Mouse (Mus musculus) liver, embryonic 14.5 days (tissue): Measurements from ENCODE around the gene Csnk1g1. TPM values are rescaled to one million over a fixed set of nuclear protein-coding genes. Genes with fewer than 3 reads are reported as not detected.

Experiments used
- ATAC-seq: fragments of 200-750 bp; cut with Nextera tagmentation; 2 replicates; pipeline ENCODE4 v1.8.0; 2017; ENCODE audit warnings: moderate number of reproducible peaks, mild to moderate bottlenecking, moderate library complexity; ENCODE audit not compliant: insufficient read depth
- DNase-seq, 3 experiments: peaks; one replicate each; pipeline ENCODE4 v3.0.0-alpha.2; 2012 to 2013; ENCODE audit warnings: low read depth in 3 of 3, low spot score in 3 of 3
- H3K27ac ChIP-seq: fragments of 300-500 bp; sonication (generic); 2 replicates; pipeline ENCODE4 v1.5.1; 2014; ENCODE audit warnings: moderate library complexity, mild to moderate bottlenecking, control low read depth, inconsistent platforms
- H3K27me3 ChIP-seq: fragments of 300-500 bp; sonication (generic); 2 replicates; pipeline ENCODE4 v1.6.1; 2014; ENCODE audit warnings: mild to moderate bottlenecking, low read length, moderate library complexity; ENCODE audit not compliant: control insufficient read depth, insufficient read depth
- H3K36me3 ChIP-seq: fragments of 300-500 bp; sonication (generic); replicated peaks from 2 replicates; pipeline ENCODE4 v1.6.1; 2014; ENCODE audit warnings: low read depth; ENCODE audit not compliant: control insufficient read depth, insufficient read depth
- H3K4me1 ChIP-seq, 2 experiments: fragments of 200-500 bp in 1 of 2; fragments of 300-500 bp in 1 of 2; sonication (generic) in 1 of 2; replicated peaks; 2 replicates each; pipeline ENCODE4 v1.6.1; 2012 to 2014; ENCODE audit warnings: antibody characterized with exemption in 1 of 2, inconsistent platforms in 1 of 2, low read length in 1 of 2; ENCODE audit not compliant: control insufficient read depth in 2 of 2, insufficient read depth in 2 of 2
- H3K4me2 ChIP-seq: fragments of 300-500 bp; sonication (generic); 2 replicates; pipeline ENCODE4 v1.6.1; 2014; ENCODE audit warnings: low read depth, mild to moderate bottlenecking, control low read depth, moderate library complexity
- H3K4me3 ChIP-seq, 2 experiments: fragments of 200-500 bp in 1 of 2; fragments of 300-500 bp in 1 of 2; sonication (generic) in 1 of 2; 2 replicates each; pipeline ENCODE4 v1.5.1; 2012 to 2014; ENCODE audit warnings: low read depth in 2 of 2, low read length in 2 of 2, mild to moderate bottlenecking in 2 of 2, control low read depth in 1 of 2, inconsistent platforms in 1 of 2, moderate library complexity in 1 of 2; ENCODE audit not compliant: insufficient read depth in 1 of 2
- H3K9ac ChIP-seq: fragments of 300-500 bp; sonication (generic); replicated peaks from 2 replicates; pipeline ENCODE4 v1.6.1; 2014; ENCODE audit warnings: mild to moderate bottlenecking, control low read depth, moderate library complexity
- H3K9me3 ChIP-seq: fragments of 300-500 bp; sonication (generic); 2 replicates; pipeline ENCODE4 v1.6.1; 2016; ENCODE audit warnings: low read length, mixed read lengths; ENCODE audit not compliant: control insufficient read depth
- CTCF ChIP-seq: IDR thresholded peaks from 2 replicates; pipeline ENCODE4 v1.5.1; 2016; ENCODE audit warnings: antibody characterized with exemption, low read depth, control low read depth
- EP300 ChIP-seq: IDR thresholded peaks from 2 replicates; pipeline ENCODE4 v1.6.1; 2016; ENCODE audit warnings: antibody characterized with exemption, low read depth
- WGBS: fragments of 180-500 bp; shearing (Covaris S2); extraction: QIAGEN DNeasy Blood & Tissue Kit; methylation state at CpG from one replicate; pipeline ENCODE4 v1.1.7; 2014; ENCODE audit not compliant: insufficient replicate concordance; 5-methylcytosine and 5-hydroxymethylcytosine counted together
- polyA plus RNA-seq, 2 experiments: library from polyadenylated mRNA; depleted of rRNA in 1 of 2; stranded (reverse) in 1 of 2; unstranded in 1 of 2; fragments of >200 nt; fragmentation: Nextera tagmentation in 1 of 2; extraction: Ambion mirVana in 1 of 2; gene quantifications; 2 replicates each; pipeline versions ENCODE4 v1.2.1 to v1.2.3; 2012 to 2014

The Csnk1g1 gene
- polyA plus RNA-seq, 2 experiments: 2.5 to 3.5 TPM

DNA sequence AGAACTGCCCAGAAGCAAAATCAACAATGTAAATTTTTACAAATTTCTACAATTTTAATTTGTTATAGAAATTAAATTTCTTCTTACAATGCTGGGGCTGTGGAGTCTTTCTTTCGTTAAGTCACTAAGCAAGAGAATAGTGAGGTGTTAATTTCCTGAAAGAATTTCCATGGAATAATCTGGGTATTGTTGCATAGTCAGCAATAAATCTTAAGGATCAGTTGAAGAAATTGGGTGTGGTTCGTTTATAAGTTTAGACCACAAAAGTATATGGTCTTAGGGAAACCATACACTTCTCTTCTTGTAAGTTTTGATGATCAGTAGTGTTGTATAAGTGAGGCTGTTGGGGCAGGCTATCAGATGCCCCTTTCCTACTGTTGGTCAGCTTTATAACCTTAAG is 28.8 kb downstream of the Csnk1g1 start:
- H3K4me2 ChIP-seq: no peak overlapping the region
- 61% methylated on average over 2 of the region's 2 CpGs for WGBS

DNA sequence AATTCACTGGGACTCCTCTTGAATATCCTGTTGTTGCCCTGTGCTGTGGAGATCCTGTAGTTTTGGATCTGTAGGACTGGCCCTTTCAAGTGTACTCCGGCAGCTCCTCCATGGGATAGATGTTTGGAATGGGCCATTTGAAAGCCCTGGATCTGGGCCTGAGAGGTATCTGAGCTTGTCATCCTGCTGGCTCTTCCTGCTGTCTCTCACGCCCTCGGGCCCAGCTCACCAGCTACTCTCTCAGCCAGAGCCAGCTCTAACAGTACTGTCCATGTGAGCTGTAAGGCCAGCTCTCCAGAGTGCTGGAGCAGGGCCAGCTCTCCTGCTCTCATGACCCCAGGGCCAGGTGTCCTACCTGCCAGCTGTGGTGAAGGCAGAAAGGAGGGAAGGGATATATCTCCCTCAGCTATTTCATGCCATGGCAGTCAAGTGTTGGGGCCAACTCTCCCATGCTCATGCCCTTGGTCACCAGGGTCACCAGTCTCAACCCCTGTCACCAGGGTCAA is 42.4 kb downstream of the Csnk1g1 start:
- ATAC-seq: no peak

More for the DNA sequence above, 28.8 kb downstream of the Csnk1g1 start:
- Histone ChIP-seq H3K4me3 (no peak overlapping the region), H3K27ac (no peak overlapping the region), H3K9me3 (no peaks in the 10 kb centered on the region), H3K4me1 (no peaks in the 10 kb centered on the region), H3K36me3 (no peaks in the 10 kb centered on the region), H3K9ac (no peak overlapping the region), H3K27me3 (no peaks in the 10 kb centered on the region)
- DNase-seq (no peak), ATAC-seq (no peak)
- no peak for TF ChIP-seq CTCF

DNA sequence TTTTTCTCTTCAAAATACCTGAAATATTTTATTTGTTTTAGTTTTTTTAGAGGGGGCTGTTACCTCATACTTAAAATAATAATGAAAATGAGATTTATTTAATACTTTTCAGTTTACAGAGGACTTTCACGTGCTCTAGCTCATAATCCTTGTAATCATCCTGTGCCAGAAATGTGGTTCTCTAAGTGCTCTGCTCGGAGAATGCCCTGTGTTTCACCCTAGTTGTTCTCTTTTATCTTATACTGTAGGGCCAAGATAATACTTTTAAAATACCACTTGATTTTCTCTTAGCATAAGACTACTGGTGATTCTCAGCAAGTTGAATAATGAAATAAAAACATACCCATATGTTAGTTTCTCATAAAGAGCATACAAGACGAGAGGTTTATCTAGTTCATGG is 61.3 kb downstream of the Csnk1g1 start:
- Histone ChIP-seq H3K4me3 (no peak overlapping the region), H3K4me1 (no peaks in the 10 kb centered on the region), H3K9ac (no peak overlapping the region), H3K27ac (no peak overlapping the region), H3K9me3 (no peaks in the 10 kb centered on the region), H3K36me3 (no peaks in the 10 kb centered on the region), H3K4me2 (no peak overlapping the region), H3K27me3 (no peaks in the 10 kb centered on the region)
- no peak for TF ChIP-seq EP300
- no peak for TF ChIP-seq CTCF
- no peak for ATAC-seq
- DNase-seq: no peak
- WGBS: 49% methylated on average over 3 of the region's 3 CpGs

More for the DNA sequence above, 42.4 kb downstream of the Csnk1g1 start:
- Histone ChIP-seq H3K36me3 (no peaks in the 10 kb centered on the region), H3K27me3 (no peaks in the 10 kb centered on the region), H3K4me2 (no peak overlapping the region), H3K9me3 (no peaks in the 10 kb centered on the region), H3K27ac (no peak overlapping the region), H3K4me1 (no peaks in the 10 kb centered on the region), H3K9ac (no peak overlapping the region), H3K4me3 (no peak overlapping the region)
- WGBS: 66% methylated on average over 3 of the region's 3 CpGs
- no peak for DNase-seq
- no peak for TF ChIP-seq EP300

DNA sequence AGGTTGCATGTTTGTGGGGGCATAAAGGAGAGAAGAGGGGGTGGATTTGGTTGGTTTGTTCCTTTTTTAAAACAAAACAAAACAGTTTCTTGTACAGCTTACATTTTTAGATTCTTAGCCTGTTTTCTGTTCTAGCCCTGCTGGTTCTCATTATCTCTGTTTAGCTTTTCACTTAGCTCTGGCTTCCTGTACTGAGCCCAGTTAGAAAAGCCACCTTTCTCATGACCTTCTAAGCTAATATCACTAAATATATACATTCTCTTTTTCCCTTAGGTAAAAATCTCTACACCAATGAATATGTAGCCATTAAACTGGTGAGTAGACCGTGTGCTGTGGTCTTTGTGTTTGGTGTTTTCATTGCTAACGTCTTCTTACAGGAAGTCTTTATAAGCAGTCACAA is 64.5 kb downstream of the Csnk1g1 start:
- Histone ChIP-seq H3K9me3 (no peaks in the 10 kb centered on the region), H3K27ac (no peak overlapping the region), H3K4me3 (no peak overlapping the region), H3K4me1 (no peaks in the 10 kb centered on the region), H3K9ac (no peak overlapping the region), H3K36me3 (no peaks in the 10 kb centered on the region), H3K27me3 (no peaks in the 10 kb centered on the region), H3K4me2 (no peak overlapping the region)
- TF ChIP-seq CTCF (no peak), EP300 (no peak)
- ATAC-seq (no peak), DNase-seq (no peak)
- 67% methylated on average over 2 of the region's 2 CpGs for WGBS

DNA sequence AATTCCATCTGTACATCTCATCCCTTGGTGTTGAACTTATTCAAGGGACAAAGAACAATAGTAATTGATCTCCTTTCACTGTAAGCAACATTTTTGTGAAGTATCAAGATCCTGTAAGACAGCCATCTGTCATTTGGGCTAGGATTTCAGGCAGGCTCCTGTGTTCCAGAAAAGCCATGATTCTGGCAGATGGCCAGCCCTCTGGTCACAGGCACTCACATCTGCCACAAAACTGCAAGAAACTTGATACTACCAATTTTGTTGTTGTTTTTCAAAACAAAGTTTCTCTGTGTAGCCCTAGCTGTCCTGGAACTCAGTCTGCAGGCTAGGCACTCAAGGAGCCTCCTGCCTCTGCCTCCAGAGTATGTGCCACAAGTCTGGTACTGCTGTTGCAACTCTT is 67.2 kb downstream of the Csnk1g1 start:
- TF ChIP-seq CTCF: no peak
- TF ChIP-seq EP300: no peak
- H3K27me3 ChIP-seq: no peaks in the 10 kb centered on the region
- DNase-seq: no peak
- ATAC-seq: no peak
- no peaks in the 10 kb centered on the region for H3K9me3 ChIP-seq
- H3K4me1 ChIP-seq: no peaks in the 10 kb centered on the region
- no peak overlapping the region for H3K4me3 ChIP-seq
- H3K9ac ChIP-seq: no peak overlapping the region
- H3K36me3 ChIP-seq: no peaks in the 10 kb centered on the region
- no peak overlapping the region for H3K27ac ChIP-seq
- no peak overlapping the region for H3K4me2 ChIP-seq

DNA sequence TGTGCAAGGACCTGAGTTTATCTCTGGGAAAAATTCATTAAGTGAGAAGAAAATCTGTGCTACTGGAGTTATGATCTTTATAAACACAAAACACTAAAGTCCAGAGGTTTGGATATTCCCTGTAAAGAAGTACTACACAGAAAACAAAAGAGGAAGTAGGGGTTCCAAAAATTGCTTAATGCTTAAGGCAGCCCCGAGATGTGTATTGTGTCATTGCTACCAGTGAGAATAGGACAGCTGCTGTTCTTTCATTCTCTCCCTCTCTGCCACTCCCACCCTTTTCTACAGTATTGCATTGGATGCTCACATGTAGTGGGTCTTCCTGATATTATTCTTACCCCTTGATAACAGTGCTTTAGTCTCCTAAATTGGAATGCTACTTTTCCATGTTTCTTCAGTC is 74.1 kb downstream of the Csnk1g1 start:
- no peak overlapping the region for H3K4me2 ChIP-seq
- H3K4me3 ChIP-seq: no peak overlapping the region
- no peaks in the 10 kb centered on the region for H3K9me3 ChIP-seq
- no peak overlapping the region for H3K27ac ChIP-seq
- WGBS: 25% methylated on average over 1 of the region's 1 CpGs
- H3K27me3 ChIP-seq: no peaks in the 10 kb centered on the region
- H3K9ac ChIP-seq: no peak overlapping the region
- H3K36me3 ChIP-seq: no peaks in the 10 kb centered on the region
- TF ChIP-seq CTCF (no peak), EP300 (no peak)
- no peak for DNase-seq
- ATAC-seq: no peak
- H3K4me1 ChIP-seq: no peaks in the 10 kb centered on the region
